Mouse (Mus musculus) frontal cortex, postnatal 14 days (tissue): Measurements from ENCODE around the gene Naa15.
"Not testable (repeated sequence)": the region's sequence is repeated elsewhere in the genome, so short reads cannot be mapped to it uniquely, and the experiment has no call there.

Experiments
- DNase-seq, 2 experiments: peaks; one replicate each; pipeline ENCODE4 v3.0.0; 2022; ENCODE audit warnings: low spot score in 2 of 2

Naa15 gene

DNA sequence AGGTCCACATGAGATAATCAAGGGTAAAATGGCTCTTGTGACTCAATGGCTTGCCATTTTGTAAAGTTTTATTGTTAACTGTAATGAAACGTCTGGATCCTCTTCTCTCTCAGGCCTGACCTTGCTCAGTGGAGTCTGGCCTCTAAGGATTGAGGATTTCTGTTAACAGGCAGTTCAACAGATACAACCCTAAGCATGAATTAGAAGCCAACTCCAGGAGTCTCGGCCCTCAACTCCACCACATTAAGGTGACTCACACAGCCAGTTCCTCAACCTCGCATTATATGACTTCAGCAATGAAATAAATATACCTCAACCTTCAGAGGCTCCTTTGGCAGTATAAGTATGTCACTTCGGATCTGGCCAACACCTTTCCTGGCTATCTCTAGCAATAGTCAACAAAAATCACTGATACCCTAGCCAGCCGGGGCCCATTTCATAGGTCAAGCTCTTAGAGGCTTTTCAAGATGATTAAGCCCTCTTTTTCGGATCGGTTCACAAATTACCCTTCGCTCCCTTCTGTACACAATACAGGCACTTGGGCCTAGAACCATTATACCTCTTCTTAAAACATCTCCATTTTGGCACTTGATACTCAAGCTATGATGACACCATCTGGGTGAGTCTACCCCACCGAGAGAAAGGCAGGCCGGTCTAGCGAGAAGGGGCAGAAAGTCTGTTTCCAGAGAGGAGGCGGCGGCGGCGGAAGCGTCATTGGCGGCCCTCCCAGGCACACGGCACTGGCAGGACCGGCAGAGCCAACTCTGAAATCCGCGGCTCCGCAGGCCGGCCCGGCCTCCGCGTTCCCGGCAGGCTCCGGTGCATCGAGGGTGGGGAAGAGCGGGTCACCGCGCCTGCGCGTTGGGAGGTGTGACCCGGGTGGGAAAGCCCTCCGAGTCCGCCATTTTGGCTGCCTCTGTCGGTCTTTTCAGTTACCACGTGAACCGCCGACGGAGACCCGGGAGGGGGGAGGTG lies at the start of gene Naa15:
Gene Naa15 (plus strand): TSS at position 51 of the 975 bp plus-strand sequence.
- DNase-seq = peak; percentile 90 to 94

- no peak for DNase-seq
Measured at GRCm38 (mm10) chr3:51365517-51365882, 49.4 kb upstream of the Naa15 start.

- DNase-seq = no peak
Measured at GRCm38 (mm10) chr3:51366926-51367325, 48.0 kb upstream of the Naa15 start.

DNA sequence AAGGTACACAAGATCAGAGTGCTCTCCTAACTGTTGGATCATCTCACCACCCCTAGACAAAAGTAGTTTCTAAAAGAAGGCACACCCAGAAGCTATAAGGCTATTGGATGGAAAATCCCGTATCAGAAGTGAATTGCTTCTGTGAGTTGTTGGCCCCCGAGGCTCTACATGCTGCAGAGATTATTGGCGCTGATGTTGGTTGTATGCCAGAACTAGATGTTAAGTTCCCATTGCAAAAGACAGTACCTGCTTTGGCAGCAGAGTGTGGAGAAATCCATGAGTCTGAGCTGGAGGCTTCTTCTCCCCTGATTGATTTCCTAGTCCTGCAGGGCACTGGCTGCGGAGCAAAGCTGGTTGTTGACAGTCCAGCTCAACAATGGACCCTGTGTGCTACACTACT lies 46.9 kb upstream of the Naa15 start:
- no peak for DNase-seq

GRCm38 (mm10) chr3:51371826-51372225 lies 43.1 kb upstream of the Naa15 start:
- no peak for DNase-seq

DNA sequence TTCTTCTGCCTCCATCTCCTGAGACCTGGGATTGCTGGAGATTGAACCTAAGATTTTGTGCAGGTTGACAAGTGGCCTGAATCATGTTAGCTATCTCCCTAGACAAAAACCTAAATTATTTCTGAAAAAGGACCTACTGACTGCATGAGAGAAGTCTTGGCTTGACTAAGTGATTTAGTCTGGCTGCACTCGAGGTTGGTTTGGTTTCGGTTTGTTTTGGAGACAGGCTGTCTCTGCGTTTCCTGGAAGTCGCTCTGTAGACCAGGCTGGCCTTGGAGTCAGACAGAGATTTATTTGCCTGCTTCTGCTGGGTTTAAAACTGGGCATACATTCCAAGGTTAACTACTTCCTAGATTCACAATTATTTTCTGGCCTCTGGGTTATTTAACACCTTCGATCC lies 42.1 kb upstream of the Naa15 start:
- no peak for DNase-seq

DNA sequence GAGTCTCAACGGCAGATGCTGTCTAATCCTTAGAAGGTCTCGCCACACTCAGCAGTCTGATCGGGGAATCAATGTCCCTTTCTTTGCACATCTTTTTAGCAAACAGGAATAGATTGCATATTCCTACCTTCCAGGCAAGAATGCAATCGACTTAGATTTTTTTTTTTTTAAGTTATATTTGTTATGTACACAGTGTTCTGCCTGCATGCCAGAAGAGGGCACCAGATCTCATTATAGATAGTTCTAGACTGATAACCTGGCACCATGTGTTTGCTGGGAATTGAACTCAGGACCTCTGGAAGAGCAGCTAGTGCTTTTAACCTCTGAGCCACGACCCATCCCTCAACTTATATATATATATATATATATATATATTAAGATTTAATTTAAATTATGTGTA lies 41.4 kb upstream of the Naa15 start:
- no peak for DNase-seq

DNA sequence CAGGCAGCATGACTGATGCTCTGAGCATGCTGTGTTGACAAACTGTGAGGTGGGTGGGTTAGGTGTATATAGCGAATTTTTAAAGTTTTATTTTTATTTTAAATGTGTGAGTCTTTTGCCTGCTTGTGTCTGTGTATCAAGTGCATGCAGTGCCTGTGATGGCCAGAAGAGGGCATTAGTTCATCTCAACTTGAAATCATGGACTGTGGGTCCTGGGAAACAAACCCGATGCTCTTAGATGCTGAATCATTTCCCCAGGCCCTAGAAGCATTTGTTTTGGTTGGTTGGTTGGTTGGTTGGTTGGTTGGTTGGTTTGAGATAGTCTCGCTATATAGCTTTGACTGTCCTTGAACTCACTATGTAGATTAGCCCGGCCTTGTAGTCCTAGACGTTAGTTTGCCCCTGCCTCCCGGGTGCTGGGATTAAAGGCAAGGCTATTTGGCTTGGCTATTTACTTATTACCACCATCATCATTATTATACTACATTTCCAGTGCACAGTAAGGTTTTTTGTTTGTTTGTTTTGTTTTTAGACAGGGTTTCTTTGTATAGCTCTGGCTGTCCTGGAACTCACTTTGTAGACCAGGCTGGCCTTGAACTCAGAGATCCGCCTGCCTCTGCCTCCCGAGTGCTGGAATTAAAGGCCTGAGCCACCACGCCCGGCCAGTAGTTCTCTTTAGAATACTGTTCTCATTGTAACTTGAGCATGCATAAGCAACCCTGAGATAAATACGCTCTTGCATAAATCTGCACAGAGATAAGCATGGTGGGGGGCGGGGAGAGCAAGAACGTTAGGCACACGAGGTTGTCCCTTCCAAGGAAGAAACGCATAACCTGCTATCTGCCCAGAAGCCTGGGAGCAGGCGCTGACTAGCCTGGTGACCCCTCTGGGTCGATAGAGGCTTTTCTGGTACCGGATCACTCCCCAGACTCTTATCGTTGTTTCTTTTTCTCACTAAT lies 39.4 kb upstream of the Naa15 start:
- peak in 1 of 2 experiments; percentile 28 for DNase-seq

- DNase-seq = no peak
Measured at GRCm38 (mm10) chr3:51377878-51378664, 36.9 kb upstream of the Naa15 start.

GRCm38 (mm10) chr3:51378665-51378946 lies 36.3 kb upstream of the Naa15 start:
- DNase-seq = no peak

DNA sequence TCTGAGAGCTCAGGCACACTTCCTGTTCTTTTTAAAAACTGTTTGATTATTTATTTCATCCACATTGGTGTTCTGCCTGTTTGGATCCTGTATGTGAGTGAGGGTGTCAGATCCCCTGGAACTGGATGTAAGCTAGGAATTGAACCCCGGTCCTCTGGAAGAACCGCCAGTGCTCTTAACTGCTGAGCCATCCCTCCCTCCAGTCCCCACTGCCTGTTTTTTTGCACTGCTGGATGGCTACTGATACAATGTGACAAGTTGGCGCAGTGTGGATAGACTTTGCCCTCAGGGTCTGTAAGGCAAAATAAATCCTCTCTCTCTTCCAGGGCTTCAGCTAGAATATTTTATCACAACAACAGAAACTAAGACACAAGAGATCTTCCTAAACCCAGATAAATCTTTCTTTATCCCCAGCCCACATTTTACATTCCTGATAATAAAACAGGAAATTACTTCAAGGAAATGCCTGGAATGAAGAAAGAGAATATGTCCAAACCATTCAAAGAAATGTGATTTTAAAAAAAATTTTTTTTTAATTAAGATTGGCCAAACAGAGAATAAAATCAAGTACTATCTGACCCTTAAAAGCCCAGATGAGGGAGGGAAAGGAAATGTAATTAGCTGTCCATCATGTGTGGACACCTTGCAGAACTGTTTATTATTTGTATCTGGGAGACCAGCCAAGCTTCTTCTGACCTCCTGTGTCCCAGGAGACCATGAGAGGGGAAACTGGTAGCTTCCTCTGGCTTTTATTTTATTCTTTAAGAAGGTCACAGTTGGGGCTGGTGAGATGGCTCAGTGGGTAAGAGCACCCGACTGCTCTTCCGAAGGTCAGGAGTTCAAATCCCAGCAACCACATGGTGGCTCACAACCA lies 34.9 kb upstream of the Naa15 start:
- no peak for DNase-seq

GRCm38 (mm10) chr3:51380660-51381014 lies 34.3 kb upstream of the Naa15 start:
- DNase-seq = no peak

GRCm38 (mm10) chr3:51383409-51383808 lies 31.5 kb upstream of the Naa15 start:
- no peak for DNase-seq

GRCm38 (mm10) chr3:51386441-51387133 lies 28.4 kb upstream of the Naa15 start:
- DNase-seq = no peak

DNA sequence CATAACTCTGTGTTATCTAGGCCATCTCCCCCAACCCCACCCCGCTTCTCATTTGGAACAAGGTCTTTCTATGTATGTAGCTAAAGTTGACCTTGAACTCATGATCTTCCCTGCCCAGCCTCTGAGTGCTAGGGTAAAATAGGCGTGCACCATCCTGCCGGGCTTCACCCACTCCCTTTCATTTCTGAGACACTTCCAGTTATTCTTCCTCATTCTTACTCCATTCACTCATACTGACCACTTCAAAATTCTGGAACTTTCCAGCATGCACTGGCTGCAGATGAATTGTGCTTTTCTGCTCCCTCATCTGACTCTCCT lies 27.9 kb upstream of the Naa15 start:
- DNase-seq = no peak

DNA sequence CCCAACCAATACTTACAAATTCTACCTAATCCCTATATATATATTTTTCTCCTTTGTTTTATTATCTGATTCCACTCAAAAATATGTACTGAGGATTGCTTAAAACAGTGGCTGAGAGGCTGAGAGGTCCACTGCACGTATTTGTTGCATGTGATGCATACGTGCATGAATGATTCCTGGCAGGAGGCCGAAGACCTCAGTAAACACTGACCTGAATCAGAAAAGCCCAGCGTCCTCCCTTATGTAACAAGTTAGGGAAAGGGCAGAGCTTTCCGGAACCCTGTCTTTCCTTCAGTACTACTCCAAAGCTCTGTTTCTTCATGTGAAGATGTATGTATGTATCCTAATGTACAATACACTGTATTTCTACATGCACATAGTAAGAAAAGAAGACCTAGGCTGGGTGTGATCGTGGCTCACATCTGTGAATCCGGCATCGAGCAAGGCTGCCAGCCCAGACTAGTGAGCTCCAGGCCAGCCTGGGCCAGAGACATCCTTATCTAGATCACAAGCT lies 27.0 kb upstream of the Naa15 start:
- no peak for DNase-seq

GRCm38 (mm10) chr3:51388904-51389303 lies 26.0 kb upstream of the Naa15 start:
- DNase-seq = no peak

DNA sequence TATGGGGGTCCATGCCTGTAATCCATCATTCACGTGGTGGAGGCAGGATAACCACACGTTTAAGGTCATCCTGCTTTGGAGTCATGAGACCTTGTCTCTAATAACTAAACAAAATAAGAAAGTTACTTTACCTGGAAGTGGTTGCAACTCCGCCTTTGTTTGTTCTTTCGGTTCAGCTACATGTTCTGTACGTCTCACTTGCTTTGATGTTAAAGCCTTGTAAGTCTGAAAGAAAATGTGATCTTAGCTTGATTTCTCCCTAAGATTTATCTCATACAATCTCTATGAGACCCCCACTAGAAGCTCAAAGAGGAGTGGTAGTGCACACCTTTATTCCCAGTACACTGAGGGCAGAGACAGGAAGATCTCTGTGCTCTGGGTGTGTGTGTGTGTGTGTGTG lies 23.9 kb upstream of the Naa15 start:
- DNase-seq = no peak

GRCm38 (mm10) chr3:51391591-51391990 lies 23.4 kb upstream of the Naa15 start:
- DNase-seq = no peak

DNA sequence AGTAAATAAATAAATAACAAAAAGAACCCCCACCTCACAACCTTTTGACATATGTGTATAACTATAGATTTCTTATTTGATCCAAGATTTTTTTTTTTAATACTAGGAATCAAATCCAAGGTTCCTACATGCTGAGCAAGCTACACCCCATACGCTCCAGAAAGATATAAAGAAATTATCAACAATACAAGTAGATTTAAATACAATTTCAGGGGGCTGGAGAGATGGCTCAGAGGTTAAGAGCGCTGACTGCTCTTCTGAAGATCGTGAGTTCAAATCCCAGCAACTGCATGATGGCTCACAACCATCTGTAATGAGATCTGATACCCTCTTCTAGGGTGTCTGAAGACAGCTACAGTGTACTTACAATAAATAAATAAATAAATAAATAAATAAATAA lies 21.9 kb upstream of the Naa15 start:
- not testable (repeated sequence) for DNase-seq
